Mouse (Mus musculus) naive thymus-derived CD4-positive, alpha-beta T cell, adult 5 months (primary cell): ENCODE measurements around the gene Nmd3. TPM values are rescaled to one million over a fixed set of nuclear protein-coding genes. Genes with fewer than 3 reads are reported as not detected.

Experiments used
- polyA plus RNA-seq: library from polyadenylated mRNA; unstranded; fragments of 100-300 nt; shearing (Covaris generic); gene quantifications from one replicate; pipeline ENCODE4 v1.2.1, GENCODE M21; 2017

Gene Nmd3
- 186 TPM for polyA plus RNA-seq

DNA sequence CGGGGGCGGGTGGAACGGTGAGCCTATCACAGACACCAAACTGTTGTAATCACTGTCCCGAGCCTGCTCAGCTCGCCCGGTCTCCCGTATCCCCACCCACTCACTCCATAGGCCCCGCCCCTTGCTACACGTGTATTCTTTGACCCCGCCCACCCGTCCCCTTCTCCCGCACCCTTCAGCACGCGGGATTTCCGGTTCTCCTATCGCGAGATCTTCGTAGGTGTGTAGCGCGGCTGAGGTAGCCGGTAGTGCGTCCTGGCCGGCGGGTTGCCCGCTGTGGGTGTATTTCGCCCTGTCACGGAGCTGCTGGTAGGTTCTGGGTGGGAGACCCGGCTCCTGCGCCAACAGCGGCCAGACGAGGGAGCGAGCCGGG is at the start of gene Nmd3:
Nmd3 (plus strand) TSS at position 172 of the 373 bp plus-strand sequence.

Other genes starting within 250 kb of the Nmd3 start
- not detected for gene B3galnt1, start 123.0 kb upstream of the Nmd3 start, polyA plus RNA-seq
- gene Sptssb, start 138.0 kb downstream of the Nmd3 start, polyA plus RNA-seq = not detected